Mouse (Mus musculus) heart, postnatal 0 days (tissue): ENCODE results near the gene Nmb. TPM values are rescaled to one million over a fixed set of nuclear protein-coding genes. Genes with fewer than 3 reads are reported as not detected.
"Not testable (repeated sequence)": the region's sequence is repeated elsewhere in the genome, so short reads cannot be mapped to it uniquely, and the experiment has no call there.

Source experiments
- ATAC-seq: fragments of 200-750 bp; cut with Nextera tagmentation; 2 replicates; pipeline ENCODE4 v1.8.0; 2017; ENCODE audit warnings: low read depth, moderate number of reproducible peaks, moderate library complexity; ENCODE audit not compliant: insufficient read depth
- DNase-seq: peaks from one replicate; pipeline ENCODE4 v3.0.0-alpha.2; 2016; ENCODE audit warnings: low spot score
- H3K27ac ChIP-seq: fragments of 300-500 bp; sonication (generic); 2 replicates; pipeline ENCODE4 v1.5.1; 2014; ENCODE audit warnings: low read depth, mild to moderate bottlenecking
- H3K27me3 ChIP-seq: fragments of 300-500 bp; sonication (generic); 2 replicates; pipeline ENCODE4 v1.6.1; 2014; ENCODE audit warnings: low read length, mixed read lengths; ENCODE audit not compliant: control insufficient read depth, insufficient read depth
- H3K36me3 ChIP-seq: fragments of 300-500 bp; sonication (generic); replicated peaks from 2 replicates; pipeline ENCODE4 v1.6.1; 2014; ENCODE audit warnings: low read length, mixed read lengths; ENCODE audit not compliant: control insufficient read depth, insufficient read depth
- H3K4me1 ChIP-seq: fragments of 300-500 bp; sonication (generic); 2 replicates; pipeline ENCODE4 v1.6.1; 2014; ENCODE audit warnings: antibody characterized with exemption; ENCODE audit not compliant: control insufficient read depth, insufficient read depth
- H3K4me2 ChIP-seq: fragments of 300-500 bp; sonication (generic); 2 replicates; pipeline ENCODE4 v1.6.1; 2014; ENCODE audit warnings: low read depth, mild to moderate bottlenecking, low read length, moderate library complexity
- H3K4me3 ChIP-seq: fragments of 300-500 bp; sonication (generic); 2 replicates; pipeline ENCODE4 v1.5.1; 2014; ENCODE audit warnings: low read depth, low read length
- H3K9ac ChIP-seq: fragments of 300-500 bp; sonication (generic); replicated peaks from 2 replicates; pipeline ENCODE4 v1.6.1; 2014; ENCODE audit warnings: low read depth, low read length, mixed read lengths
- H3K9me3 ChIP-seq: fragments of 300-500 bp; sonication (generic); replicated peaks from 2 replicates; pipeline ENCODE4 v1.6.1; 2016; ENCODE audit warnings: low read length; ENCODE audit not compliant: control insufficient read depth
- CTCF ChIP-seq: IDR thresholded peaks from 2 replicates; pipeline ENCODE4 v1.5.1; 2016; ENCODE audit warnings: antibody characterized with exemption, control low read depth, low read depth
- EP300 ChIP-seq: IDR thresholded peaks from 2 replicates; pipeline ENCODE4 v1.6.1; 2016; ENCODE audit warnings: antibody characterized with exemption, low read depth
- WGBS: fragments of 180-500 bp; shearing (Covaris S2); extraction: QIAGEN DNeasy Blood & Tissue Kit; methylation state at CpG from one replicate; pipeline ENCODE4 v1.1.7; 2014; 5-methylcytosine and 5-hydroxymethylcytosine counted together
- polyA plus RNA-seq: library from polyadenylated mRNA; unstranded; fragments of >200 nt; fragmentation: Nextera tagmentation; extraction: Ambion mirVana; gene quantifications from 2 replicates; pipeline ENCODE4 v1.2.1, GENCODE M21; 2015
- total RNA-seq: library from RNA; depleted of rRNA; stranded (reverse); fragments of >200 nt; gene quantifications from 2 replicates; pipeline ENCODE4 v1.2.3, GENCODE M21; 2014; ENCODE audit warnings: low replicate concordance

The Nmb gene
- total and polyA plus RNA-seq, 2 experiments from 2014 or later: 4.4 to 5.5 TPM

DNA sequence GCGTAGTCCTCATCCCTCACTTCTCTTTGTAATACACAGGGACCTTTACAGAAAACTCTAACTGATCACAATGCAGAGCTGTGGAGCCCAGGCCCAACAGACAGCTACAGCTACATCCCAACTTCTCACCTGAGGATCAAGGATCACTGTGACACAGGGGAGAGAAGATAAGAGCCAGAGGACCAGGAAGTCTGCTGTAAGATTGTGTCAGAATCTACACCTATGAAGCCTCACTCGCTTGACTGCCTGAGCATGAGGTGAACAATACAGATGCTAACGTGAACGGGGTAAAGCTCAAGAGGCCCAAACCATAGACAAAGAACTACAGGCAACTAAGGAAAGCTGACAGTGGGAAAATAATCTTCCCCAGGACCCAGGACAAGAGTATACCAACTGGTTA is 34.9 kb upstream of the Nmb start:
- no peaks in the 10 kb centered on the region for H3K9me3 ChIP-seq
- 89% methylated on average over 4 of the region's 4 CpGs for WGBS
- H3K27me3 ChIP-seq: no peaks in the 10 kb centered on the region
- H3K27ac ChIP-seq: no peak overlapping the region
- H3K9ac ChIP-seq: no peak overlapping the region
- 0 out of 2 replicates have a peak, but pooled peaks cover 1% of the 10 kb centered on the region for H3K36me3 ChIP-seq
- peaks cover 8% of the 10 kb centered on the region; the same call in 1 of the 2 replicates for H3K4me1 ChIP-seq
- DNase-seq: no peak
- H3K4me3 ChIP-seq: no peak overlapping the region
- ATAC-seq: no peak
- H3K4me2 ChIP-seq: no peak overlapping the region
- no peak for TF ChIP-seq CTCF
- TF ChIP-seq EP300: no peak

DNA sequence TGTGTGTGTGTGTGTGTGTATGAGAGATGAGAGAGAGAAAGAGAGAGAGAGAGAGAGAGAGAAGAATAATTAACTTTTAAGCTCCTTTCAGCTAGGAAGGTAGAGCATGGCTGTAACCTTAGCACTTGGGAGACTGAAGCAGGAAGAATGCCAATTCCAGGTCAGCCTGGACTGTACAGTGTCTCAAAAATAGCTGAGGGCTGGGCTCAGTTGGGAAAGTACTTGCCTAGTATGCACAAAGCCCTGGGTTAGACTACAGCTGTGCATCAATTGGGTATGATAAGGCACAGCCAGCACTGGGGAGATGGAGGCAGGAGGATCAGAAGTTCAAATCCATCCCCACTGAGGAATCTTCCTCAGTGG is 32.4 kb upstream of the Nmb start:
- not testable (repeated sequence) for H3K9ac ChIP-seq, H3K9me3 ChIP-seq, DNase-seq, H3K4me1 ChIP-seq, H3K27me3 ChIP-seq, H3K4me2 ChIP-seq, H3K4me3 ChIP-seq
- peak; percentile 49; the same call in 1 of the 2 replicates for ATAC-seq
- H3K27ac ChIP-seq: peak overlapping the region; percentile 11; the same call in 1 of the 2 replicates
- peaks cover 20% of the 10 kb centered on the region for H3K36me3 ChIP-seq

DNA sequence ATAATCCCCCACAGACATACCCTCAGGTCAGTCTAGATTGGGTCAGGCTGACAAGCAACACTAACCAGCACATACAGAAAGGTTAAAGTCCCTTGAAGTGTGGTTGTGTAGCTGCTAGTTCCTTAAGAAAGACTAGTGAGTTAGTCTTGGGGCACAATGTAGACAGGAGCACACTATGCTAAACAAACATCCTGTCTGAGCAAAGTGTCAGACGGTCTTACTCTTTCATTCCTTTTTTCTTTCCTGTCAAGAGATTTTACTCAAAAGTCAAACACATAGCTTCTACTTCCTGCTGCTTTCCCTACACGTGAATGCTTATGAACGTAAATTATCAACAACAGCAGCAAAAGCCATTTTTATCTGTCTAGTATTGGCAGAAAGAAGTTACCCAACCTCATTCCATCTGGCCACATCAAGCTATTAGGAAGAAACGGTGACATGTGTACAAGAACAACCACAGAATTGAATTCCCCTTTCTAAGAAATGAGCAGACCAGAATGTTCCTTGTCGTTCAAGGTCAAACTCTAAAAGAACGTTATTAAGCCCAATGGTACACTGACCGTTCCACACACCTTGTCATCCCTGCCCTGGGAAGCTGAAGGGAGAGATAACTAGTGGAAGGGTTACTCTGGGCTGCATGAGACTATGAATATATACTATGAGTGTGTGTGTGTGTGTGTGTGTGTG is 31.9 kb upstream of the Nmb start:
- Histone ChIP-seq H3K36me3 (peaks cover 23% of the 10 kb centered on the region), H3K27ac (peak overlapping the region; percentile 25; the same call in 1 of the 2 replicates), H3K4me1 (peaks cover 14% of the 10 kb centered on the region)
- not testable (repeated sequence) for H3K4me3 ChIP-seq, H3K9me3 ChIP-seq, H3K27me3 ChIP-seq, H3K4me2 ChIP-seq, DNase-seq, H3K9ac ChIP-seq
- WGBS: 33% methylated on average over 7 of the region's 7 CpGs
- peak; percentile 53; the same call in 1 of the 2 replicates for ATAC-seq

DNA sequence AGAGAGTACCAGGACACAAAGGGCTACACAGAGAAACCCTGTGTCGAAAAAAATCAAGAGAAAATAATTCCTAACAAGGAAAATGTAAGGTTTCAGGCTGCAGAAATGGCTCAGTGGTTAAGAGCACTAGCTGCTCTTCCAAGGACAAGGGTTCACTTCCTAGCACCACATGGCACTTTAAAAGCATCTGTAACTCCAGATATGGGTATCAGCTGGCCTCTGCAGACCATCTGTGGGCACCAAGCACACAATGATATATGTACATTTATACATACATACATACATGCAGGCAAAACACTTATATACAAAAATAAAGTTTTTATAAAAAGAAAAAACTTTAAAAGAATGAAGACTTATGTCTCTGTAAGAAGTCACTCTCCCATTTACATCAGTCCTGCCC is 31.0 kb upstream of the Nmb start:
- no peak overlapping the region for H3K4me2 ChIP-seq
- H3K27ac ChIP-seq: no peak overlapping the region
- ATAC-seq: no peak
- H3K4me1 ChIP-seq: peaks cover 22% of the 10 kb centered on the region
- no peaks in the 10 kb centered on the region for H3K27me3 ChIP-seq
- H3K4me3 ChIP-seq: no peak overlapping the region
- WGBS: 82% methylated on average over 1 of the region's 1 CpGs
- peaks cover 23% of the 10 kb centered on the region for H3K36me3 ChIP-seq
- DNase-seq: no peak
- no peak for TF ChIP-seq CTCF
- no peak for TF ChIP-seq EP300
- H3K9ac ChIP-seq: no peak overlapping the region
- H3K9me3 ChIP-seq: no peaks in the 10 kb centered on the region

DNA sequence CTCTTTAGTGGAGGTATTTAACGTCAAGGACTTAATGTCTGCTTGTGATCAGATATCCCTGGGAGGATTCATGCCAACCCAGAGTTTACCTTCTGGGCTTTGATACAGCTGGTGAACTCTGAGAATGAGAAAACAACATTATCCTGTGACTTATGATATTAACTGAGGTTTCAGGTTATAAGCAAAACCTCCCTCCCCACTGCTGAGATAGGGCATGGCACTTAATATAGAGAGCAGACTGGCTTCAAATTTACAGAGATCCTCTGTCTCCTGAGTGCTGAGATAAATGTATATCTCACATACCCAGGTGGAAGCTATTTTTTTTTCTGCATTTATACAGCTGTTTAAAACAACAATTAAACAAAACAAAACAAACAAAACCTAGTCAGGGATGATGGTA is 27.9 kb upstream of the Nmb start:
- no peaks in the 10 kb centered on the region for H3K27me3 ChIP-seq
- peaks cover 22% of the 10 kb centered on the region for H3K4me1 ChIP-seq
- no peak for TF ChIP-seq CTCF
- ATAC-seq (no peak), DNase-seq (no peak)
- 74% methylated on average over 1 of the region's 1 CpGs for WGBS
- peaks cover 26% of the 10 kb centered on the region for H3K36me3 ChIP-seq
- H3K27ac ChIP-seq: no peak overlapping the region
- no peak overlapping the region for H3K4me2 ChIP-seq
- H3K9ac ChIP-seq: no peak overlapping the region
- no peaks in the 10 kb centered on the region for H3K9me3 ChIP-seq
- H3K4me3 ChIP-seq: no peak overlapping the region

DNA sequence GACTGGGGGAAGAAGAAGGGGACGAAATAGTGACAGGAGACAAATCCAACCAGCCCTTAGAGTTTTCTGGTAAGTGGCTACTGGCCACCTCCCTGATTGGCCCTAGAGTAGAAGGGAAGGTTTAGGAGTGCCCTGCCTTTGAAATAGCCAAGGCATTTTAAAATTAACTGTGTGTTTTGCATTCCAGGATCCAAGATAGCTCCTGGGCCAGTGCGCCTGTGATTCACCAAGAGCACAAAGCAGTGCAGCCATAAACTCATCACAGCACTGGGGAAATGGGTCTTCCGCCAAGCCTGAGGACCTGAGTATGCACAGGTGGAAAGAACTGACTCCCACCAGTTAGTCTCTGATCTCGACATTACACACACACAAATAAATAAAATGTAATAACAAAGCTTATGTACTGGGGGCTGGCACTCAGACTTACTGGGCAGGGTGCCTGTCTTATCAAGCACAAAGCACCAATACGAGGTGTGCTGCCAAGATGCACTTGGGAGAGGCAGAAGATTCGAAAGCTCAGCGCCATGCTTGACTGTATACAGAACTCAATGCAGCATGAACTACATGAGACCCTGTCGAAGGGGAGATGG is 26.8 kb upstream of the Nmb start:
- no peak overlapping the region for H3K9ac ChIP-seq
- H3K4me3 ChIP-seq: no peak overlapping the region
- no peaks in the 10 kb centered on the region for H3K9me3 ChIP-seq
- H3K27me3 ChIP-seq: no peaks in the 10 kb centered on the region
- H3K36me3 ChIP-seq: peaks cover 36% of the 10 kb centered on the region
- H3K27ac ChIP-seq: peak overlapping the region; percentile 77
- TF ChIP-seq EP300 (no peak), CTCF (no peak)
- H3K4me2 ChIP-seq: peak overlapping the region; percentile 25; the same call in 1 of the 2 replicates
- 38% methylated on average over 8 of the region's 8 CpGs for WGBS
- ATAC-seq (peak; percentile 79), DNase-seq (peak; percentile 49)
- H3K4me1 ChIP-seq: peaks cover 18% of the 10 kb centered on the region
